Comparison of ENCODE assay signal across 8 mouse cellular contexts in the genomic region with DNA sequence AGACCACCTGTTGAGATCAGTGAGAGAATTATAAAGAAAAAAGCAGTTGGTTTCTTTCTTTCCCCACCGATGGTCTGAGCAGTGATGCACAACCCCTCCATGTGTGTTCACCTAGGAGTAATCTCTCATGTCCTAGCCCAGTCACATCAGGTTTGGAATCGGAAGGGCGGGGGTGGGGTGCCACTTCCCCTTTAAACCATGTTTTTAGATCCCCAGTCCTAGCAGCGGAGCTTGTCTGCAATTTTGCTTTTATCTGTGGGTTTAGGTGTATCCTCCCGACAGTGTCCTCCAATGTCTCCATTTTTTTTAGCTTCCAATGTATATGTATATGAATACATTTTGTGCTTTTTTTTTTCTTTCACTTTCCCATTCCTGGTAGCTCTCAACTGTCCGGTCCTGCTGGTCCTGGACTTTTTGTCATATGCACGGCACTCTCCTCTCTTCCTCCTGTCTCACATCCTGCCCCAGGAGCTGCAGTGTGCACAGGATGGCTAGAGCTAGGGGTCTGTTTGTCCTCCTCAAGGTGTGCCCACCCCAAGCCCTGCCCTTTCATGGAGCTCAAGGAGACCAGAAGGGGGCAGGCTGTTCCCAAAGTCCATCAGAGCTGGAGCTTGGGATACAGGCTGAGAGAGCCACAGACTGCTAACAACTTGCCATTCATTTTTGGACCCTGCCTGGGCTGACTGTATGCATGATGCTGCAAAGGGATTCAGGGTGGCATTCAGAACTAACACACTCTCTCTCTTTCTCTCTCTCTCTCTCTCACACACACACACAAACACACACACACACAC. TPM values are rescaled to one million over a fixed set of nuclear protein-coding genes. Genes with fewer than 3 reads are reported as not detected.
DNase-seq lines count a peak whose midpoint lies in the region; ATAC-seq lines count a peak whose summit lies in the region.

No protein-coding gene starts in this region.

- no peaks in the 10 kb centered on the region; the same call in 1 of the 2 replicates for H3K36me3 ChIP-seq in forebrain, embryonic 11.5 days (ENCODE audit: control insufficient read depth, insufficient read depth, low read length)
- no peaks in the 10 kb centered on the region for H3K36me3 ChIP-seq in stomach, embryonic 16.5 days (ENCODE audit: control insufficient read depth, insufficient read depth, low read length)

- H3K4me3 ChIP-seq in forebrain, embryonic 11.5 days (ENCODE audit: low read depth, low read length), result peak overlapping the region; percentile 84
- no peak overlapping the region for H3K4me3 ChIP-seq in stomach, embryonic 16.5 days (replicated peaks; ENCODE audit: low read length)

- peak; percentile 43 to 72 for DNase-seq in adrenal gland, adult (ENCODE audit: inconsistent age in 2 of 2, low spot score in 1 of 2)
- DNase-seq in adrenal gland, adult 8-10 months, result no peak
- peak; percentile 15 for DNase-seq in ES-CJ7 (ENCODE audit: low read depth, low spot score)
- peak; percentile 69 for DNase-seq in forebrain, embryonic 11.5 days (ENCODE audit: low spot score)
- DNase-seq in heart, postnatal 36 days, result peak; percentile 39 to 53
- peak; percentile 62 to 76 for DNase-seq in layer of hippocampus, postnatal 10 days (ENCODE audit: low spot score in 2 of 2)

- no peaks in the 10 kb centered on the region for H3K9me3 ChIP-seq in forebrain, embryonic 11.5 days (ENCODE audit: control insufficient read depth, low read length)
- H3K9me3 ChIP-seq in stomach, embryonic 16.5 days (replicated peaks; ENCODE audit: control insufficient read depth, low read length), result no peaks in the 10 kb centered on the region

- H3K9ac ChIP-seq in forebrain, embryonic 11.5 days (ENCODE audit: low read length), result peak overlapping the region; percentile 12
- H3K9ac ChIP-seq in stomach, embryonic 16.5 days (ENCODE audit: low read length), result no peak overlapping the region

- WGBS in forebrain, embryonic 11.5 days, result 68% methylated on average over 7 of the region's 7 CpGs
- 68% methylated on average over 7 of the region's 7 CpGs for WGBS in stomach, embryonic 16.5 days

- ATAC-seq in forebrain, embryonic 11.5 days (replicated peaks; ENCODE audit: low FRiP score), result peak; percentile 23; the same call in 1 of the 2 replicates
- peak; percentile 35 for ATAC-seq in megakaryocyte progenitor cell, adult 5-6 weeks (replicated peaks; ENCODE audit: poor library complexity)
- ATAC-seq in stomach, embryonic 16.5 days (ENCODE audit: insufficient read depth, low FRiP score), result no peak

- H3K4me1 ChIP-seq in forebrain, embryonic 11.5 days (replicated peaks; ENCODE audit: control insufficient read depth, insufficient read depth, low read length), result 0 out of 2 replicates have a peak, but pooled peaks cover 5% of the 10 kb centered on the region
- H3K4me1 ChIP-seq in stomach, embryonic 16.5 days (ENCODE audit: control insufficient read depth, insufficient read depth, low read length), result peaks cover 9% of the 10 kb centered on the region

- H3K4me2 ChIP-seq in forebrain, embryonic 11.5 days (ENCODE audit: low read depth, low read length, severe bottlenecking), result peak overlapping the region; percentile 78
- 0 out of 2 replicates have a peak overlapping the region, but pooled peaks have one; percentile 94 for H3K4me2 ChIP-seq in stomach, embryonic 16.5 days (ENCODE audit: low read depth, low read length)

- no peaks in the 10 kb centered on the region for H3K27me3 ChIP-seq in forebrain, embryonic 11.5 days (ENCODE audit: control insufficient read depth, insufficient read depth, low read length)
- peaks cover 4% of the 10 kb centered on the region; the same call in 1 of the 2 replicates for H3K27me3 ChIP-seq in stomach, embryonic 16.5 days (ENCODE audit: control insufficient read depth, insufficient read depth, low read length)

- H3K27ac ChIP-seq in forebrain, embryonic 11.5 days (ENCODE audit: low read depth, low read length), result no peak overlapping the region
- no peak overlapping the region for H3K27ac ChIP-seq in stomach, embryonic 16.5 days (ENCODE audit: low read length)

- intact Hi-C loops in heart, postnatal 36 days (cut with DNase I), result loop anchor here (5.0 kb wide), 4 partner anchors 79 to 719 kb away; no protein-coding TSS in a partner anchor

RNA-seq across cellular contexts. Expression of a gene that starts 2.6 kb away (rescaled TPM):
- total RNA-seq in adrenal gland, adult 8-10 months (2022), result 10 to 100 TPM in 1 of 4 experiments, 1 to 10 TPM in 3; 7.4 to 13.4 (median 9.1) TPM
- polyA plus RNA-seq in forebrain, embryonic 11.5 days (2014; fragmentation: Nextera tagmentation; extraction: Ambion mirVana), result 4.6 TPM in 2 replicates
- 1 to 10 TPM; 2.5 TPM for total RNA-seq in heart, postnatal 36 days (2021)
- total RNA-seq in layer of hippocampus, postnatal 10 days (2021), result 10 to 100 TPM; 54.7 to 66.3 TPM
- total RNA-seq in megakaryocyte progenitor cell, adult 5-6 weeks (2015), result 20.0 and 24.9 TPM in 2 replicates
- 12.0 and 17.1 TPM in 2 replicates for total RNA-seq in megakaryocyte progenitor cell, adult 5-6 weeks (2017)
- 0.79 and 0.86 TPM in 2 replicates for polyA plus RNA-seq in stomach, embryonic 16.5 days (2015; fragmentation: Nextera tagmentation; extraction: Ambion mirVana)
